Mouse (Mus musculus): ENCODE results near the gene Gm19345.

Gm19345 gene

DNA sequence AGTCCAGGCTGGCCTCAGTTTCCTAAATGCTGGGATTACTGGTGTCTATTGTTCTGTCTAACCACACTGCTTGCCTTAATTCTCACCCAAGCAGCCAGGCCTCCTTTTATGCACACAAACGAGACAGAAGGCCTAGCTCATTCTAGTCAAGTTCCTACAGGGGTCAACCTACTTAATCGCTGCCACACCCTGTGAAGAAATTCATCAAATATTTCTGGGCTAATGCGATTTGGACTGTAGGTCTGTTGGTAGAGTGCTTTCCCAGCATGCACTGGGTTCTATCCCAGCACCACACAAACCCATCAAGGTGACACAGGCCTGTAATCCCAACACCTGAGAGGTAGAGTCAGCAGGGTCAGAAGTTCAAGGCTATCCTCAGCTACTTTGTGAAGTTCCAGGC lies 22.1 kb upstream of the Gm19345 start:
- no peak for DNase-seq (ENCODE audit: low spot score in 2 of 2)

- peak in 1 of 2 experiments; percentile 62 for DNase-seq (ENCODE audit: low spot score in 2 of 2)
Observed at GRCm38 (mm10) chr7:19830682-19831156, 21.1 kb upstream of the Gm19345 start.

GRCm38 (mm10) chr7:19831837-19832236 lies 20.0 kb upstream of the Gm19345 start:
- DNase-seq (ENCODE audit: low spot score in 2 of 2) = no peak

DNA sequence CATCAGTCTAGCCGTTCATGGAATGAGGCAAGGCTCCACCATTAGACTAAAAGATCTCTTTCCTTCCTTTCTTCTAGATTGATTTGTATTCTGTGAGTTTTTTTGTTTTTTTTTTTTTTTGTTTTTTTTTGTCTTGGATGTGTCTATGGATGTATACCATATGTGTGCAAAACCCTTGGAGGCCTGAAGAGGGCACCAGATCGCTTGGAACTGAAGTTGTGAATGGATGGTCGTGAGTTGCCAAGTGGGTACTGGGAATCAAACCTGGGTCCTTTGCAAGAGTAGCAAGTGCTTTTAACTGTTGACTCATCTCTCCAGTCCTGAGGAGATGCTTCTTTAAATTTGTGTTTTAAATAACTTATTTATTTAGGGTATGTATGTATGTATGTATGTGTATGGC lies 17.7 kb upstream of the Gm19345 start:
- DNase-seq (ENCODE audit: low spot score in 2 of 2) = no peak

DNA sequence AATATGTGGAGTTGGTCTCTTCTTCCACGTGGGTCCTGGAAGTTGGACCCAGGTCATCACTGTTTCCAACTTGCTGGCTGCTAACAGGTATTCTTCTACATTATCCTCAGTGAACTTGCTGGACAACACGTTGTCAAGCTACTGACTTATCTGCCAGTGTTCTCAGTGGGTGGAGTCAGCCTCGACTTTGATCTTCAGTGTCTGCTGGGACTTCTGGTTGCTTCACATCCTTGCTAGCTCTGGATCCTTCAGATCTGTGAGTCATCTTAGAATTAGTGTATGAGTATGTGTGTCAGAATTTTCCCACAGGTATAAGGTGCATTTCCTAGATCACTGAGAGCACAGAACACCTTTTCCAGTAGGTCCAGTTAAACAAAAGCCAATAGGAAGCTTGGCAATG lies 15.0 kb upstream of the Gm19345 start:
- no peak for DNase-seq (ENCODE audit: low spot score in 2 of 2)

GRCm38 (mm10) chr7:19840371-19840770 lies 11.4 kb upstream of the Gm19345 start:
- DNase-seq (ENCODE audit: low spot score in 2 of 2) = no peak

GRCm38 (mm10) chr7:19840936-19841335 lies 10.9 kb upstream of the Gm19345 start:
- no peak for DNase-seq (ENCODE audit: low spot score in 2 of 2)

DNA sequence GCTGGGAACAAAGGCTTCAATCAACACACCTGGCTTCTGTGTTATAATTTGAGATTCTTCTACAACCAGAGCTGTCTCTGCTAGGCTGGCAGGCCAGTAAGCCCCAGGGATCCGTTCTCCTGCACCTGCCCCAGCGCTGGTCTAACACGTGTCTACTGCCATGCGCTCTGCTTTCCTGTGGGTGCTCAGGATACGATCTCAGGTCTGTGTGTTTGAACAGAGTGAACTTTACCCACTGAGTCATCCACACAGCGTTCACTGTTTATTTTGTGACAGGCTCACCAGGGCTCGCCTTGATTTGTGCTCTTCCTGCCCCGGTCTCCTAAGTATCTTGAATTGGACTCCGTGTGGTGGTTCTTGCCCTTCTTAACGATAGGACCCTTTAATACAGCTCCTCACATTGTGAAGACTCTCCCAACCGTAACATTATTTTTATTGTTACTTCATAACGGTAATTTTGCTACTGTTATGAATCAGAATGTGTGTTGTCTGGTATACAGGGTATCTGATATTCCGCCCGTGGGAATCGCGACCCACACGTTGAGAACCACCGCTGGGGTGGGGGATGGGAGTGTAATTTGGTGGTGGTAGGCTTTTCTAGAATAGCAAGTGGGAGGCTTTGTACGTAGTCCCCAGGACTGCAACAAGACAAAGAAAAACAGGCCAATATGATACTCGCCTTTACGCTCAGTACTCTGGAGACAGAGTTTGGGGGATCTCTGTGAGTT lies 10.0 kb upstream of the Gm19345 start:
- DNase-seq (ENCODE audit: low spot score in 2 of 2) = no peak

GRCm38 (mm10) chr7:19842885-19843504 lies 8.8 kb upstream of the Gm19345 start:
- no peak for DNase-seq (ENCODE audit: low spot score in 2 of 2)

GRCm38 (mm10) chr7:19843561-19843960 lies 8.2 kb upstream of the Gm19345 start:
- peak; percentile 55 to 79 for DNase-seq (ENCODE audit: low spot score in 2 of 2)

GRCm38 (mm10) chr7:19844521-19845171 lies 7.2 kb upstream of the Gm19345 start:
- peak; percentile 26 to 47 for DNase-seq (ENCODE audit: low spot score in 2 of 2)

DNA sequence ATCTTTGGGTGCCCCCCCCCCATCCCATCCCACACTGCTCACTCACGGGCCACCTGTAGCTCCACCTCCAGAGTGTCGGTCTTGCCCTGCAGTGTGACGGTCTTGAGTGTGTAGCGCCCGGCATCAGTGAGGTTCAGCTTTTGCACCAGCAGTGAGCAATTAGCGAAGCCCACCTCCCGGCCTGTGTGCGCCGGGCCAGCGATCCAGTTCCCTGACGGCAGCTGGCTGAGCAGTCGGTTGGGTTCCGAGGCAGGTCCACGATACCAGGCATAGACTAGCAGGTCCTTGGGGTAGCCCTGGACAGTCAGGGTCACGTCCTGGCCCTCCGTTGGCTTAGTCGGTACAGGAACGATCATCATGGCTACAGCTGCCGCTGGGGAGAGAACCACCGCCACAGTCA lies 1.7 kb downstream of the Gm19345 start:
- DNase-seq (ENCODE audit: low spot score in 2 of 2) = no peak

DNA sequence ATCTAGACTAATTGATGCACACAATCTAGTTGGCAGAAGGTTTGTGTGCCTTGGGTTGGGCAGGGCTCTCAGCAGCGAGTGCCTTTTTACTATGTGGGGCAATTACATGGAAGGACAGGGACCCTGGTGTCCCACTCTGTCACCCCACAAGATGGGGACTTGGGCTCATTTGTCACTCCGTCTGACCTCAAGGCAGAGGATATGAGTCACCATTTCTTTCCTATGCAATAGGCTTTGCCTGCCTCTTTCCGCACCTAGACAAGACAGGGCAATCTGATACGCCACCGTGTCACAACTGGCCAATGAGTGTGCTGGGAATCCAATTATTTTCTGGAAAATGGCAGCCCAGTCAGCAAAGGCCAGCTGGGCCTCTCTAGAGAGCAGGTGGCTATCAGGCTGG lies 3.9 kb downstream of the Gm19345 start:
- no peak for DNase-seq (ENCODE audit: low spot score in 2 of 2)

DNA sequence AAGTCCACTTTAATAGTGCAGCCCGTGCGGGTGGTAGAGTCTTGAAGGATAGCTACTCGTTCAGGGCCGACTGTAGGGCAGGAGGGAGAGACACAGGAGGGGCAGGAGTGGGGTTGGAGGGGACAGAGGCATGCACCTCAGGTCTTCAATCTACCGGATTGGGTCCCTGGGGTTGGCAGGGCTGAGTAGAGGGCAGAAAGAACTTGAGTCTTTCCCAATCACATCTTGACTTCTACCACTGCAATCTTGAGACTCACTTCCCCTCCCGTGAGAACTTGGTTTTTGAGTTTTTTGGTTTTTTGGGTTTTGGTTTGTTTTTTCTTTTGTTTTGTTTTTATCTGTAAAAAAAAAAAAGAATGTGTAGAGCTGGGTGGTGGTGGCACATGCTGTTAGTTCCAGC lies 4.5 kb downstream of the Gm19345 start:
- DNase-seq (ENCODE audit: low spot score in 2 of 2) = no peak

GRCm38 (mm10) chr7:19859740-19860139 lies 7.9 kb downstream of the Gm19345 start:
- DNase-seq (ENCODE audit: low spot score in 2 of 2) = no peak

- DNase-seq (ENCODE audit: low spot score in 2 of 2) = no peak
Observed at GRCm38 (mm10) chr7:19861199-19861598, 9.4 kb downstream of the Gm19345 start, which contains the start of gene Ceacam16. Ceacam16 (minus strand) TSS chr7:19861299.

DNA sequence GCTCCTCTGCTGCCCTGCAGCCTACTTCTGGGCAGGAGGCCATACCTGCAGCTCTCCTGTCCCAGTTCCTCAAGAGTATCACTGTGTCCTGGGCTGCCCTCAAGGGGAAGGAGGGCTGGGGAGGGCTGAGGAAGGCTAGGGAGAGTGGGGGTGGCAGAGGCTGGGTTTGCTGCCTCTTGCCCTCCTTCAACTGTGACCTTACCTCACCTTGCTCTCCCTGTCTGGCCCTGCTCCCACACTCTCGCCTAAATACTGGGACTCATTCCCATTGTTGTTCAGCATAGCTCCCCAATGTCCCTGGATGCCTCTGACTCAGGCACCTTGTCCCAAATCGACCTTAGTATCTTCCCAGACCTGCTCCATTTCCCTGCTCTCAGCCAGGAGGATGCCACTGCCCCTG lies 12.4 kb downstream of the Gm19345 start:
- no peak for DNase-seq (ENCODE audit: low spot score in 2 of 2)

DNA sequence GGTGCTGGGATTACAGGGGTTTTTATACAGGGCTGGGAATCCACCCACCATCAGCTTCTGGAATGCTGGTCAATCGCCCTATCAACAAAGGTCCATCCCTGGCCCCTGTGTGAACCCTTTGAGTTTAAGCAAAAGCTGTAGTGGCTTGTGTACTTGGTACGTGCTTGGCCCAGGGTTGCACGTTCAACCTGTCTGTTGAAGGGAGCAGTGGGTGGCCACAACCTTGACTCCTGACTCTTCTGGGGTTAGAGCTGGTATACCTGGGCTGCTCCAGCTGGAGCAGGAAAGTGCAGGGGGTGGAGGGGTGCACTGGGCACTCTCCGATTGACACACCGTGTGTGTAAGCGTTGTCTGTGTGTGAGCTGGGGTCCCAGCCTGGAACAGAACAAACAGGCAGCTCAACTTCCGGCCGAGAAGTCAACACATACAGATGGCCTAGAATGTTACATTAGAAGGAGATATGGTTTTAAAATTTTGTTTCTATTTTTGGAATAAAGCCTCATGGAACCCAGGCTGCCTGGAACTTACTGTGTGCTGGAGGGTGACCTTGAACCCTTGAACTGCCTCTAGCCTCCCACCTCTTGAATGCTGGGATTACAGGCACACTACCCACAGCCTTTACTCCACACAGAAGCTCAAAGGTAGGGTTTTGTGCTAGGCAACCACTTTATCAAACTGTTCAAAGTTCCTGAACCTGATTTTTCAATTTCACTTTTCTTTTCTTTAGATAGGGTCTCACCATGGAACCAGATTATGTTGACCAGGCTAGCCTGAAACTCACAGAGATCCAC lies 13.6 kb downstream of the Gm19345 start:
- no peak for DNase-seq (ENCODE audit: low spot score in 2 of 2)

DNA sequence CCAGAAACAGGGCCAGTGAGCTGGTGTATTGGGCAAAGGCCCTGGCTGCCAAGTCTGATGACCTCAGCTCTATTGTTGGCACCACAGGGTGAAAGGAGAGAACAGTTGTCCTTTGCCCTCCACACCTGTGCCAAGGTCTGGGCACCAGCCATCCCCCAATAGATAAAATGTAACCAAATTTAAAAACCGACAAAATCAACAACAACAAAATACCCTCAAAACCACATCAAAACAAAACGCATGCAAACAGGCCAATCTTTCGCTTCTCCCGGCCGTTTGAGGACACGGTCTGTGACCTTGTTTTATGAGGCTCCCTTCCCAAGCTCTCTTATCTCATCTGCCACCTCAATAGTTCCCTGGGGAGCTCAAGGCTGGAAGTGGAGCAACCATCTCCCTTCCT lies 14.7 kb downstream of the Gm19345 start:
- no peak for DNase-seq (ENCODE audit: low spot score in 2 of 2)

DNA sequence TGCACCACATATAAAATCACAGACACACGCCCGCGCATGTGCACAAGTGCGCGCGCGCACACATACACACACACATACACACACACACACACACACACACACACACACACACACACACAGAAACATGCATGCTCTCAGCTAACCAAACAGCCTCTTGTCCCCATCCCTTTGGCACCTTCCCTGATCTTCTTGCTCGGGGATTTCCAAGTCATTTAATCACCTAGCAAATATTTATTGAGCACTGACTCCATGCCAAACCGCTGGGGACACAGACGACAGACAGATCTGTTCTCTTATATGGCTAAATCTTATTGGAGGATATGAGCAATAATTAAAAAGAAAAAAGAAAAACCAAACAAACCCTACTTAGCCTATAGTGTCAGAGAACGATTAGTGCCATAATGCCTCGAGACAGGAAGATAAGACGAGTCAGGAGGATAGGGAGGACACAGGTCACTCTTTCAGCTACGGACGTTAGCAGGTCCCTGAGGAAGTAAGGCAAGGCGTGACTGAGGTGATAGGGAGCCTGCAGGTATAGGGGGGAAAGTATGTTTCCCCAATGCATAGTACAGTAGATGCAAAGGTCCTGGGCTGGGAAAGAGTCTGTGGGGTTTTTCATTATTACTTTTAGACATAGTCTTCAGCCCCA lies 16.1 kb downstream of the Gm19345 start:
- DNase-seq (ENCODE audit: low spot score in 2 of 2) = no peak

GRCm38 (mm10) chr7:19871137-19871621 lies 19.4 kb downstream of the Gm19345 start:
- peak; percentile 39 to 60 for DNase-seq (ENCODE audit: low spot score in 2 of 2)

Data from spleen, postnatal 10 days (tissue).